Mouse (Mus musculus): ENCODE measurements at regions not wholly inside any gene's neighbourhood (a gene's known extent, or its start where the extent isn't known, plus 50 kb on each side); places are given as distances from the start of the nearest gene placed in this dataset.

DNA sequence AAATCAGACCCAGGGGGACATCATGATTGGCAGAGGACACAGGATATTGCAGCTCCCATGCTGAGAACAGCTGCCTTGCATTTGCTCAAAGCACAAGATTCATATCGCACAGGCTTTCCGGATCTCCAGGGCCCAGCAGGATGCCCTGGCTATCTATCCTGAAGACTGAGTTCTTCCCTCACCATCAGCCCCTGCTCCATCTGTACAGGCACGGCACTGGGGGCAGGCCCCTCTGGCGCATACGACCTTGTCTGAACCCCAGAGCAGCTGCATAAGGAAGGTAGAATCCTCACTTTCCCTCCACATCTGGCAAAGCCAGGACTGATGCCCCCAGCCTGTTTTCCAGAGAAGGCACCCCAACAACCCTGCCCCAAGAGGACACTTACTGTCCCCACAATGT is 266.8 kb downstream of the Tns1 start:
- Histone ChIP-seq H3K4me3 (ENCODE audit: control insufficient read depth in 1 of 2, insufficient read depth in 1 of 2, low read depth in 2 of 2, low read length in 2 of 2) (no peak overlapping the region), H3K36me3 (ENCODE audit: control insufficient read depth in 1 of 2, insufficient read depth in 2 of 2, low read length in 2 of 2) (no peaks in the 10 kb centered on the region), H3K9me3 (replicated peaks; ENCODE audit: insufficient read depth, low read length) (no peaks in the 10 kb centered on the region), H3K27ac (ENCODE audit: control insufficient read depth, low read depth, low read length) (no peak overlapping the region), H3K4me1 (ENCODE audit: control insufficient read depth in 1 of 2, insufficient read depth in 2 of 2, low read length in 2 of 2) (no peaks in the 10 kb centered on the region), H3K27me3 (ENCODE audit: control insufficient read depth in 1 of 2, insufficient read depth in 2 of 2, low read length in 2 of 2) (no peaks in the 10 kb centered on the region), H3K79me2 (ENCODE audit: control insufficient read depth, insufficient read depth, low read length, poor library complexity) (no peaks in the 10 kb centered on the region), H3K9ac (ENCODE audit: control insufficient read depth, low read depth, low read length, poor library complexity, severe bottlenecking) (no peak overlapping the region)
- TF ChIP-seq E2F4 (IDR thresholded peaks at IDR 0.05; ENCODE audit: borderline replicate concordance, low read depth, low read length), result no peak
- TF ChIP-seq BHLHE40 (IDR thresholded peaks at IDR 0.05; ENCODE audit: borderline replicate concordance, low read depth, low read length), result no peak
- no peak for TF ChIP-seq TCF12 (IDR thresholded peaks at IDR 0.05; ENCODE audit: low read depth, low read length)
- no peak for TF ChIP-seq ZC3H11A (IDR thresholded peaks at IDR 0.05; ENCODE audit: low read depth, low read length)
- TF ChIP-seq MAZ (IDR thresholded peaks at IDR 0.05; ENCODE audit: low read depth, low read length), result no peak
- no peak for TF ChIP-seq ETS1 (IDR thresholded peaks at IDR 0.05; ENCODE audit: low read depth, low read length)
- no peak for TF ChIP-seq TAL1 (IDR thresholded peaks at IDR 0.05; ENCODE audit: low read length)
- no peak for TF ChIP-seq POLR2AphosphoS5 (IDR thresholded peaks at IDR 0.05; ENCODE audit: borderline replicate concordance, low read depth, low read length)
- TF ChIP-seq MAFK (IDR thresholded peaks at IDR 0.05; ENCODE audit: borderline replicate concordance, low read depth, low read length), result no peak
- TF ChIP-seq UBTF (IDR thresholded peaks at IDR 0.05; ENCODE audit: borderline replicate concordance, insufficient read depth, low read depth, low read length), result no peak
- TF ChIP-seq RCOR1 (IDR thresholded peaks at IDR 0.05; ENCODE audit: low read depth, low read length), result no peak
- TF ChIP-seq USF2 (IDR thresholded peaks at IDR 0.05; ENCODE audit: borderline replicate concordance in 1 of 2, insufficient read depth in 1 of 2, low read depth in 1 of 2, low read length in 2 of 2), result no peak
- no peak for TF ChIP-seq CTCF (IDR thresholded peaks at IDR 0.05 in 2 of 3, conservative IDR thresholded peaks at IDR 0.05 in 1 of 3; ENCODE audit: control insufficient read depth in 1 of 3, insufficient read depth in 1 of 3, low read depth in 2 of 3, low read length in 3 of 3, poor library complexity in 1 of 3, severe bottlenecking in 1 of 3)
- no peak for TF ChIP-seq CHD1 (IDR thresholded peaks at IDR 0.05; ENCODE audit: low read depth, low read length)
- TF ChIP-seq SIN3A (IDR thresholded peaks at IDR 0.05; ENCODE audit: low read length), result no peak
- DNase-seq (ENCODE audit: low read depth, low spot score), result no peak

DNA sequence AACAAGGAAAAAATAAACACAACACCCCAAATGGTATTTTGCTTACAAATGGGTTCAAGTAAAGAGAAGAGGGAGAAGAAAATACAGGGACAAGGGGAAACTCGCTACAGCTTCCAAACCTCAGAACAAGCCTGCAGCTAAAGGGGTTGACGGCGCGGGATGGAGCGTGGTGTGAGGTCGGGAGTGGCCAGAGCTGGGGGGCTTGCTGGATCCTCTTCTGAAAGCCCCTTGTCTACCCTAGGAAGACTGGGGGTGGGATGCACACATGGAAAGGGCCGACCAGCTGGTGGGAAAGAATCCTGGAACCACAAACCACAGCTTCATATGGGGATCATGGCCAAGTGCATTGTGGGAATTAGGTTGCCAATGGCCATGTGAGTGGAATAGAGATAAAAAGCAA is 267.4 kb downstream of the Tns1 start:
- Histone ChIP-seq H3K4me3 (ENCODE audit: control insufficient read depth in 1 of 2, insufficient read depth in 1 of 2, low read depth in 2 of 2, low read length in 2 of 2) (no peak overlapping the region), H3K27me3 (ENCODE audit: control insufficient read depth in 1 of 2, insufficient read depth in 2 of 2, low read length in 2 of 2) (no peaks in the 10 kb centered on the region), H3K36me3 (ENCODE audit: control insufficient read depth in 1 of 2, insufficient read depth in 2 of 2, low read length in 2 of 2) (no peaks in the 10 kb centered on the region), H3K9ac (ENCODE audit: control insufficient read depth, low read depth, low read length, poor library complexity, severe bottlenecking) (no peak overlapping the region), H3K9me3 (replicated peaks; ENCODE audit: insufficient read depth, low read length) (no peaks in the 10 kb centered on the region), H3K4me1 (ENCODE audit: control insufficient read depth in 1 of 2, insufficient read depth in 2 of 2, low read length in 2 of 2) (no peaks in the 10 kb centered on the region), H3K79me2 (ENCODE audit: control insufficient read depth, insufficient read depth, low read length, poor library complexity) (no peaks in the 10 kb centered on the region), H3K27ac (ENCODE audit: control insufficient read depth, low read depth, low read length) (no peak overlapping the region)
- TF ChIP-seq KAT2A (conservative IDR thresholded peaks at IDR 0.05; ENCODE audit: low read depth, low read length) (no peak), CTCF (IDR thresholded peaks at IDR 0.05 in 2 of 3, conservative IDR thresholded peaks at IDR 0.05 in 1 of 3; ENCODE audit: control insufficient read depth in 1 of 3, insufficient read depth in 1 of 3, low read depth in 2 of 3, low read length in 3 of 3, poor library complexity in 1 of 3, severe bottlenecking in 1 of 3) (no peak), TCF12 (IDR thresholded peaks at IDR 0.05; ENCODE audit: low read depth, low read length) (no peak), UBTF (IDR thresholded peaks at IDR 0.05; ENCODE audit: borderline replicate concordance, insufficient read depth, low read depth, low read length) (no peak), RAD21 (IDR thresholded peaks at IDR 0.05; ENCODE audit: low read depth, low read length) (no peak), MYC (IDR thresholded peaks at IDR 0.05; ENCODE audit: low read depth, low read length) (no peak), MYB (IDR thresholded peaks at IDR 0.05; ENCODE audit: low read depth, low read length) (no peak), SMC3 (IDR thresholded peaks at IDR 0.05; ENCODE audit: low read depth, low read length) (no peak), GATA1 (IDR thresholded peaks at IDR 0.05; ENCODE audit: low read depth, low read length) (no peak), RCOR1 (IDR thresholded peaks at IDR 0.05; ENCODE audit: low read depth, low read length) (no peak), POLR2A (IDR thresholded peaks at IDR 0.05; ENCODE audit: control insufficient read depth in 1 of 2, insufficient read depth in 1 of 2, low read depth in 1 of 2, low read length in 2 of 2, poor library complexity in 1 of 2) (no peak), MXI1 (IDR thresholded peaks at IDR 0.05; ENCODE audit: low read depth, low read length) (no peak), SIN3A (IDR thresholded peaks at IDR 0.05; ENCODE audit: low read length) (no peak), GABPA (IDR thresholded peaks at IDR 0.05; ENCODE audit: low read depth, low read length) (no peak), ETS1 (IDR thresholded peaks at IDR 0.05; ENCODE audit: low read depth, low read length) (no peak), MAX (IDR thresholded peaks at IDR 0.05; ENCODE audit: low read length) (no peak), ZC3H11A (IDR thresholded peaks at IDR 0.05; ENCODE audit: low read depth, low read length) (no peak), JUND (IDR thresholded peaks at IDR 0.05; ENCODE audit: low read depth, low read length) (no peak), EP300 (IDR thresholded peaks at IDR 0.05; ENCODE audit: low read depth in 1 of 2, low read length in 2 of 2) (no peak)
- no peak for DNase-seq (ENCODE audit: low read depth, low spot score)
